Mouse (Mus musculus) intestine, embryonic 14.5 days (tissue): Measurements from ENCODE around the gene Kcnc1. TPM values are rescaled to one million over a fixed set of nuclear protein-coding genes. Genes with fewer than 3 reads are reported as not detected.

ENCODE experiments used
- ATAC-seq: fragments of 200-750 bp; cut with Nextera tagmentation; replicated peaks from 2 replicates; pipeline ENCODE4 v1.8.0; 2017; ENCODE audit warnings: low read depth, moderate number of reproducible peaks, moderate TSS enrichment, moderate library complexity; ENCODE audit not compliant: low FRiP score, low TSS enrichment
- DNase-seq: peaks from one replicate; pipeline ENCODE4 v3.0.0-alpha.2; 2018; ENCODE audit warnings: low spot score
- H3K27ac ChIP-seq: fragments of 300-500 bp; sonication (generic); 2 replicates; pipeline ENCODE4 v1.5.1; 2014; ENCODE audit warnings: low read depth, mild to moderate bottlenecking, control low read depth
- H3K27me3 ChIP-seq: fragments of 300-500 bp; sonication (generic); replicated peaks from 2 replicates; pipeline ENCODE4 v1.6.1; 2014; ENCODE audit warnings: low read length, control low read depth; ENCODE audit not compliant: control insufficient read depth, insufficient read depth
- H3K36me3 ChIP-seq: fragments of 300-500 bp; sonication (generic); 2 replicates; pipeline ENCODE4 v1.6.1; 2014; ENCODE audit warnings: low read length, control low read depth; ENCODE audit not compliant: control insufficient read depth, insufficient read depth
- H3K4me1 ChIP-seq: fragments of 300-500 bp; sonication (generic); replicated peaks from 2 replicates; pipeline ENCODE4 v1.6.1; 2014; ENCODE audit warnings: low read length, control low read depth, mixed read lengths; ENCODE audit not compliant: control insufficient read depth, insufficient read depth
- H3K4me2 ChIP-seq: fragments of 300-500 bp; sonication (generic); 2 replicates; pipeline ENCODE4 v1.6.1; 2014; ENCODE audit warnings: low read length
- H3K4me3 ChIP-seq: fragments of 300-500 bp; sonication (generic); 2 replicates; pipeline ENCODE4 v1.5.1; 2014; ENCODE audit warnings: low read depth, low read length, control low read depth, mixed read lengths
- H3K9ac ChIP-seq: fragments of 300-500 bp; sonication (generic); 2 replicates; pipeline ENCODE4 v1.6.1; 2014; ENCODE audit warnings: mild to moderate bottlenecking, low read length
- H3K9me3 ChIP-seq: fragments of 300-500 bp; sonication (generic); 2 replicates; pipeline ENCODE4 v1.6.1; 2016; ENCODE audit warnings: low read length, control low read depth; ENCODE audit not compliant: control insufficient read depth
- WGBS: fragments of 180-500 bp; shearing (Covaris S2); extraction: QIAGEN DNeasy Blood & Tissue Kit; methylation state at CpG from one replicate; pipeline ENCODE4 v1.1.7; 2014; 5-methylcytosine and 5-hydroxymethylcytosine counted together
- polyA plus RNA-seq: library from polyadenylated mRNA; unstranded; fragments of >200 nt; fragmentation: Nextera tagmentation; extraction: Ambion mirVana; gene quantifications from 2 replicates; pipeline ENCODE4 v1.2.1, GENCODE M21; 2014

Kcnc1 gene
- polyA plus RNA-seq, 1 experiment from 2014 or later: 0.35 TPM

DNA sequence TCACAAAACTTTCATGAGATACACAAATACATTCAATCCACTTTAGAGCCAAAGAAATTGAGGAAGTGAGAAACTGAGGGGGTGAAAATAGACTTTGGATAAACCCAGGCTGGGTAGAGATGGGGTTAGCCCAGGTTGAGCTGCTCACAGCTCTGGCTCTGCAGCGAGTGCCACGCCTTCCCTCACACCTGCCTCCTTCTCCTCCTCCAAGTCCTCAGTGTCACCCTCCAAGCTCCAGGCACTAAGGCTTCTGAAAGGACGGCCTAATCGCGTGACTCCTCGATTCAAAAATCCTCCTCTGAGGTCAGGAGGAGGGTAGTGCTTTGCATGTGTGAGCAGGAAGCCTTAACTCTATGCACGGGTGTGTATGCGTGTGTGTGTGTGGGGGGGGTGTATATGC is 66.8 kb downstream of the Kcnc1 start:
- H3K4me3 ChIP-seq: no peak overlapping the region
- no peak overlapping the region for H3K9ac ChIP-seq
- ATAC-seq: no peak
- DNase-seq: no peak
- H3K4me2 ChIP-seq: no peak overlapping the region
- no peaks in the 10 kb centered on the region for H3K9me3 ChIP-seq
- WGBS: 78% methylated on average over 8 of the region's 8 CpGs
- H3K27me3 ChIP-seq: no peaks in the 10 kb centered on the region
- no peak overlapping the region for H3K27ac ChIP-seq
- H3K4me1 ChIP-seq: peaks cover 7% of the 10 kb centered on the region; the same call in 1 of the 2 replicates
- no peaks in the 10 kb centered on the region for H3K36me3 ChIP-seq

- H3K9ac ChIP-seq: no peak overlapping the region
- H3K27me3 ChIP-seq: no peaks in the 10 kb centered on the region
- H3K4me1 ChIP-seq: peaks cover 7% of the 10 kb centered on the region; the same call in 1 of the 2 replicates
- no peak overlapping the region for H3K4me3 ChIP-seq
- 40% methylated on average over 7 of the region's 7 CpGs for WGBS
- no peak overlapping the region for H3K27ac ChIP-seq
- ATAC-seq (no peak), DNase-seq (no peak)
- no peaks in the 10 kb centered on the region for H3K36me3 ChIP-seq
- H3K4me2 ChIP-seq: no peak overlapping the region
- H3K9me3 ChIP-seq: no peaks in the 10 kb centered on the region
These were observed 70.2 kb downstream of the Kcnc1 start for GRCm38 (mm10) chr7:46466422-46466981.

DNA sequence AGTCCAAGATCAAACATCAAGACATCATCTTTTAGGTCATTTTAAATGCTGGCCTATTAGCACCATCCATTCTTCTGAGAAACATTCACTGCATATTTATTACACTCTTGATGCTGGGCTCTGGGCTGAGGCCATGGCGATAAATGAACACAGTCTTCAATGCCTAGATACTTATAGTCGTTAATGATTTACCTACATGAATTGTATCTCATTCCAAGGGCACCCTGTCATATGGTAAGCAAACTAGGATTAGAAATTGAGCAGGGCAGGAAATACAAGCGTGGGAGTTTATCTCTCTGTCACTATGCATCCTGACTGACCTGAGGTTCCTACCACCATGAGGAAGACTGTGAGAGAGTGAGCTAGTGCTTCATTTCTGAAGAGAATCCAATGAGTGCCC is 73.2 kb downstream of the Kcnc1 start:
- Histone ChIP-seq H3K27ac (no peak overlapping the region), H3K4me3 (no peak overlapping the region), H3K4me1 (peaks cover 7% of the 10 kb centered on the region; the same call in 1 of the 2 replicates), H3K36me3 (no peaks in the 10 kb centered on the region), H3K4me2 (no peak overlapping the region), H3K9me3 (no peaks in the 10 kb centered on the region), H3K27me3 (no peaks in the 10 kb centered on the region), H3K9ac (no peak overlapping the region)
- ATAC-seq (peak; percentile 56; the same call in 1 of the 2 replicates), DNase-seq (no peak)
- 70% methylated on average over 3 of the region's 3 CpGs for WGBS

DNA sequence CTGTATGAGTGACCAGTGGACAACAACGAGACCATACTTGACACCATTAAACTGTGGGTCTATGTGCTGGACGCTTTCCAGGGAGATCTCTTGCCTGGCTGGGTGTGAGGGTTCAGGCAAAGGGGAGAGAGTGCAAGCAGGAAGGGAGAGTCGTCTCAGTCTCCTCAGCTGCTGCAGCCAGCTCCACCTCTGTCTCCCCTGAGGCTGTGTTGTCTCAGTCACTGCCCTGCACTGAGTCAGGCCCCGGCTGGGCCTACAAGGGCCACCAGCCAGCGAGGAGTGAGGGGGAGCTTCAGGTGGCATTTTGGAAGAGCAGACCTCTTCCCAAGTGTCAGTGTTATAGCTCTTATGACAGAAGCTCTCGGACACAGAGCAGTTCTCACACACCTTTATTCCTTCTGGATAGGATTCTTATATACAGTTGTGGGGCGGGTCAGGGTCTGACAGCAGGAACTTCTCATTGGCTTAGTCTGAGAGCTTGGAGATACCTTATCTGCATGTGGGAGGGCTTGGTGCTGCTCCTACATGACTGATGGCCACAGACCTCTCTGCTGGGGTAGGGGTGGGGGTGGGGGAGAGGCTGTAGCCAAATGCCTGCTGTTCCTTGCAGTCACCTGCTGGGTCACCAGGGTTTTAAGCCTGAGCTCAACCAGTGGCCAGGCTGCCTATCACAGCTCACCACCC is 74.9 kb downstream of the Kcnc1 start:
- no peak overlapping the region for H3K4me2 ChIP-seq
- no peak overlapping the region for H3K27ac ChIP-seq
- no peak overlapping the region for H3K4me3 ChIP-seq
- DNase-seq (no peak), ATAC-seq (no peak; the same call in 1 of the 2 replicates)
- no peaks in the 10 kb centered on the region for H3K9me3 ChIP-seq
- 59% methylated on average over 7 of the region's 7 CpGs for WGBS
- peaks cover 7% of the 10 kb centered on the region; the same call in 1 of the 2 replicates for H3K4me1 ChIP-seq
- H3K27me3 ChIP-seq: no peaks in the 10 kb centered on the region
- no peaks in the 10 kb centered on the region for H3K36me3 ChIP-seq
- no peak overlapping the region for H3K9ac ChIP-seq

GRCm38 (mm10) chr7:46473141-46473540 is 76.8 kb downstream of the Kcnc1 start:
- no peak overlapping the region for H3K4me3 ChIP-seq
- H3K9me3 ChIP-seq: no peaks in the 10 kb centered on the region
- H3K9ac ChIP-seq: no peak overlapping the region
- H3K36me3 ChIP-seq: no peaks in the 10 kb centered on the region
- H3K4me2 ChIP-seq: no peak overlapping the region
- H3K27me3 ChIP-seq: no peaks in the 10 kb centered on the region
- ATAC-seq: no peak
- 32% methylated on average over 9 of the region's 9 CpGs for WGBS
- no peak for DNase-seq
- H3K27ac ChIP-seq: no peak overlapping the region
- no peaks in the 10 kb centered on the region for H3K4me1 ChIP-seq

GRCm38 (mm10) chr7:46475464-46475863 is 79.2 kb downstream of the Kcnc1 start:
- Histone ChIP-seq H3K4me2 (no peak overlapping the region), H3K36me3 (no peaks in the 10 kb centered on the region), H3K9me3 (no peaks in the 10 kb centered on the region), H3K9ac (no peak overlapping the region), H3K27me3 (no peaks in the 10 kb centered on the region), H3K4me1 (no peaks in the 10 kb centered on the region), H3K27ac (no peak overlapping the region), H3K4me3 (no peak overlapping the region)
- DNase-seq: no peak
- 87% methylated on average over 5 of the region's 5 CpGs for WGBS
- ATAC-seq: no peak

DNA sequence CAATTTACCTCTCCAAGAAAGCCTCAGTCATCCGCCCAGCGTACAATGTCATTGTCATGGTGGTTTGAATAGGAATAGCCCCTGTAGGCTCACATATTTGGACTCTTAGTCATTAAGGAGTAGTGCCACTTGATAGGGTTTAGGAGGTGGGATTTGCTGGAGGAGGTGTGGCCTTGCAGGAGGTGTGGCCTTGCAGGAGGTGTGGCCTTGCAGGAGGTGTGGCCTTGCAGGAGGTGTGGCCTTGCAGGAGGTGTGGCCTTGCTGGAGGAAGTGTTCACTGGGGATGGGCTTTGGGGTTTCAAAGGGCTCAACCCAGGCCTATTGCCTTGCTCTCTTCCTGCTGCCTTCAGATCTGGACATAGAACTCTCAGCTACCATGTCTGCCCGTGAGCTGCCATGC is 81.2 kb downstream of the Kcnc1 start:
- H3K27me3 ChIP-seq: no peaks in the 10 kb centered on the region
- peaks cover 6% of the 10 kb centered on the region; the same call in 1 of the 2 replicates for H3K4me1 ChIP-seq
- H3K9ac ChIP-seq: no peak overlapping the region
- H3K9me3 ChIP-seq: no peaks in the 10 kb centered on the region
- H3K36me3 ChIP-seq: no peaks in the 10 kb centered on the region
- DNase-seq: no peak
- 88% methylated on average over 3 of the region's 3 CpGs for WGBS
- no peak overlapping the region for H3K27ac ChIP-seq
- H3K4me3 ChIP-seq: no peak overlapping the region
- no peak for ATAC-seq
- no peak overlapping the region for H3K4me2 ChIP-seq

DNA sequence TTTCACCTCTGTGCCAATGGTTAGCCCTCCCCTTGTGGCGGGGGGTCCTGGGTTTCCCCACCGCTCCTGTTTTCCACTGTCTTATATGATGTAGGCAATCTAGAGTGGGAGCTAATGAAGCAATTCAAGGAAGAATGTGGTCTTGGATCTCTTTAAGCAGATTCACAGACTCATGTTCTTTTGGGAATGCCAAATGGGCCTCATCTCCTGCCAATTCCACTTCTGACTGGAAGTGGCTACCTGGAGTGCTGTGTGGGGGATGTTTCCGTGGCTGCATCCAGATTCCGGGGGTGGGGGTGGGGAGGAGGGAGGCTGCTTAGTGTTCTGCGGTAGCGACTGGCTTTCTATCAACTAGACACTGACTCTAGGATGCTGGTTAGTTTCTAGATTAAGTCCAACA is 83.5 kb downstream of the Kcnc1 start:
- Histone ChIP-seq H3K4me1 (peaks cover 12% of the 10 kb centered on the region), H3K9me3 (no peaks in the 10 kb centered on the region), H3K4me3 (no peak overlapping the region), H3K27ac (no peak overlapping the region), H3K27me3 (no peaks in the 10 kb centered on the region), H3K36me3 (no peaks in the 10 kb centered on the region), H3K4me2 (no peak overlapping the region), H3K9ac (no peak overlapping the region)
- ATAC-seq: no peak
- no peak for DNase-seq
- 59% methylated on average over 6 of the region's 6 CpGs for WGBS

GRCm38 (mm10) chr7:46482099-46482531 is 85.8 kb downstream of the Kcnc1 start:
- Histone ChIP-seq H3K27me3 (no peaks in the 10 kb centered on the region), H3K9ac (no peak overlapping the region), H3K4me2 (no peak overlapping the region), H3K27ac (no peak overlapping the region), H3K4me3 (no peak overlapping the region), H3K9me3 (no peaks in the 10 kb centered on the region), H3K36me3 (no peaks in the 10 kb centered on the region), H3K4me1 (peaks cover 12% of the 10 kb centered on the region)
- 39% methylated on average over 2 of the region's 2 CpGs for WGBS
- DNase-seq: no peak
- peak; percentile 61; the same call in 1 of the 2 replicates for ATAC-seq
